Mouse (Mus musculus) frontal cortex, adult 2 months (tissue): ENCODE results near the gene Olfr348. TPM values are rescaled to one million over a fixed set of nuclear protein-coding genes. Genes with fewer than 3 reads are reported as not detected.

ENCODE experiments used
- DNase-seq, 2 experiments: peaks; one replicate each; pipeline ENCODE4 v3.0.0; 2022; ENCODE audit warnings: low spot score in 1 of 2; ENCODE audit errors: extremely low spot score in 1 of 2
- polyA plus RNA-seq: library from polyadenylated mRNA; depleted of rRNA; stranded (reverse); fragments of >200 nt; gene quantifications from 2 replicates; pipeline ENCODE4 v1.2.3, GENCODE M21; 2012; rRNA removed

Olfr348 gene
- polyA plus RNA-seq, result not detected in 2 replicates

- no peak for DNase-seq
Measured at GRCm38 (mm10) chr2:36783976-36784375, at the start of gene Olfr348. Olfr348 (plus strand) TSS chr2:36784276.

GRCm38 (mm10) chr2:36736226-36736625, 47.9 kb upstream of the Olfr348 start:
- no peak for DNase-seq

- DNase-seq, result no peak
Measured at GRCm38 (mm10) chr2:36790238-36790637, 6.2 kb downstream of the Olfr348 start, which contains the start of gene Olfr50. Olfr50 (plus strand) TSS chr2:36790538.

GRCm38 (mm10) chr2:36816932-36817331, 32.9 kb downstream of the Olfr348 start, which contains the start of gene Olfr3:
Olfr3 (minus strand) TSS chr2:36817032.
- DNase-seq, result no peak

Other genes starting within 250 kb of the Olfr348 start
- not detected in 2 replicates for gene Olfr344, start 217.6 kb upstream of the Olfr348 start, polyA plus RNA-seq
- gene Olfr345, start 144.2 kb upstream of the Olfr348 start, polyA plus RNA-seq, result not detected in 2 replicates
- gene Olfr346, start 98.5 kb upstream of the Olfr348 start, polyA plus RNA-seq, result not detected in 2 replicates
- gene Olfr347, start 52.4 kb upstream of the Olfr348 start, polyA plus RNA-seq, result not detected in 2 replicates
- gene Olfr50, start 6.3 kb downstream of the Olfr348 start, polyA plus RNA-seq, result not detected in 2 replicates
- 0.04 and 0.08 TPM in 2 replicates for gene Olfr3, start 32.8 kb downstream of the Olfr348 start, polyA plus RNA-seq
- not detected in 2 replicates for gene Olfr350, start 62.0 kb downstream of the Olfr348 start, polyA plus RNA-seq
- gene Olfr351, start 78.4 kb downstream of the Olfr348 start, polyA plus RNA-seq, result not detected in 2 replicates
- not detected in 2 replicates for gene Olfr352, start 84.2 kb downstream of the Olfr348 start, polyA plus RNA-seq
- not detected in 2 replicates for gene Olfr353, start 108.7 kb downstream of the Olfr348 start, polyA plus RNA-seq
- not detected in 2 replicates for gene Olfr354, start 121.4 kb downstream of the Olfr348 start, polyA plus RNA-seq
- gene Olfr355, start 144.6 kb downstream of the Olfr348 start, polyA plus RNA-seq, result not detected in 2 replicates
- gene Olfr356, start 152.8 kb downstream of the Olfr348 start, polyA plus RNA-seq, result not detected in 2 replicates
- not detected in 2 replicates for gene Olfr357, start 209.6 kb downstream of the Olfr348 start, polyA plus RNA-seq
- not detected in 2 replicates for gene Olfr358, start 225.1 kb downstream of the Olfr348 start, polyA plus RNA-seq